Mouse (Mus musculus) 3T3-L1 (cell line): ENCODE data around the gene Timp1.

Source experiments
- DNase-seq: peaks from one replicate; pipeline ENCODE4 v3.0.0-alpha.2; 2015; ENCODE audit warnings: low read depth, low spot score

Timp1 gene

GRCm38 (mm10) chrX:20869962-20870513 is at the start of gene Timp1:
Gene Timp1, plus strand, starts transcription at chrX:20870166.
- DNase-seq, result peak; percentile 95

GRCm38 (mm10) chrX:20828934-20829333 is 41.0 kb upstream of the Timp1 start:
- DNase-seq, result peak; percentile 93

GRCm38 (mm10) chrX:20847232-20847631 is 22.7 kb upstream of the Timp1 start:
- no peak for DNase-seq

- DNase-seq, result no peak
These were observed 22.1 kb upstream of the Timp1 start for GRCm38 (mm10) chrX:20847816-20848215.

- DNase-seq, result peak; percentile 98
These were observed 21.5 kb upstream of the Timp1 start for GRCm38 (mm10) chrX:20848256-20848984.

GRCm38 (mm10) chrX:20853794-20854193 is 16.2 kb upstream of the Timp1 start:
- DNase-seq, result no peak

GRCm38 (mm10) chrX:20861453-20862104 is 8.4 kb upstream of the Timp1 start:
- no peak for DNase-seq

GRCm38 (mm10) chrX:20862105-20863065 is 7.6 kb upstream of the Timp1 start:
- DNase-seq, result peak; percentile 59

- DNase-seq, result peak; percentile 69
These were observed 6.5 kb upstream of the Timp1 start for GRCm38 (mm10) chrX:20863161-20864101.

- peak; percentile 78 for DNase-seq
These were observed 1.9 kb upstream of the Timp1 start for GRCm38 (mm10) chrX:20868091-20868490.

- peak; percentile 76 for DNase-seq
These were observed 763 bp upstream of the Timp1 start for GRCm38 (mm10) chrX:20869203-20869602.

GRCm38 (mm10) chrX:20872928-20873500 is 3.0 kb downstream of the Timp1 start:
- DNase-seq, result no peak

GRCm38 (mm10) chrX:20875241-20875640 is 5.3 kb downstream of the Timp1 start:
- DNase-seq, result no peak

GRCm38 (mm10) chrX:20910074-20910473 is 40.1 kb downstream of the Timp1 start:
- DNase-seq, result peak; percentile 70

GRCm38 (mm10) chrX:20913726-20914125 is 43.8 kb downstream of the Timp1 start:
- DNase-seq, result no peak

- peak; percentile 68 for DNase-seq
These were observed 45.1 kb downstream of the Timp1 start for GRCm38 (mm10) chrX:20915075-20915474.

GRCm38 (mm10) chrX:20920249-20920843 is 50.4 kb downstream of the Timp1 start:
- DNase-seq, result no peak

- DNase-seq, result no peak
These were observed 50.9 kb downstream of the Timp1 start, which contains the start of gene Syn1 for GRCm38 (mm10) chrX:20920844-20921364. Gene Syn1, minus strand, starts transcription at chrX:20921004.

- DNase-seq, result no peak
These were observed 51.4 kb downstream of the Timp1 start for GRCm38 (mm10) chrX:20921366-20921765.
